Mouse (Mus musculus) bone marrow, adult 2 months (tissue): ENCODE measurements around the gene L3mbtl4. TPM values are rescaled to one million over a fixed set of nuclear protein-coding genes. Genes with fewer than 3 reads are reported as not detected.
"Not testable (repeated sequence)": the region's sequence is repeated elsewhere in the genome, so short reads cannot be mapped to it uniquely, and the experiment has no call there.

ENCODE experiments used
- H3K27ac ChIP-seq: fragments of 200-500 bp; 2 replicates; pipeline ENCODE4 v1.5.1; 2012; ENCODE audit warnings: low read depth, mild to moderate bottlenecking, control low read depth, inconsistent platforms, low read length; ENCODE audit not compliant: control insufficient read depth, poor library complexity, insufficient read depth
- H3K4me1 ChIP-seq: fragments of 200-500 bp; 2 replicates; pipeline ENCODE4 v1.6.1; 2011; ENCODE audit warnings: low read length; ENCODE audit not compliant: control insufficient read depth, insufficient read depth
- H3K4me3 ChIP-seq: fragments of 200-500 bp; replicated peaks from 2 replicates; pipeline ENCODE3; 2011; ENCODE audit warnings: mild to moderate bottlenecking, low read depth, low read length, control low read depth; ENCODE audit not compliant: control insufficient read depth
- CTCF ChIP-seq: fragments of 200-500 bp; IDR thresholded peaks from 2 replicates; pipeline ENCODE4 v1.5.1; 2011; ENCODE audit warnings: low read length, control low read depth; ENCODE audit not compliant: control insufficient read depth, insufficient read depth
- POLR2A ChIP-seq: fragments of 200-500 bp; IDR thresholded peaks from 2 replicates; pipeline ENCODE4 v1.6.1; 2011; ENCODE audit warnings: low read depth, mild to moderate bottlenecking, control low read depth, low read length, borderline replicate concordance; ENCODE audit not compliant: control insufficient read depth
- WGBS: fragments of 180-500 bp; shearing (Covaris S2); methylation state at CpG from one replicate; pipeline ENCODE4 v1.1.7; 2018; 5-methylcytosine and 5-hydroxymethylcytosine counted together
- polyA plus RNA-seq: library from polyadenylated mRNA; stranded (reverse); fragments of >200 nt; gene quantifications from 2 replicates; pipeline ENCODE4 v1.2.4, GENCODE M21; 2011; ENCODE audit warnings: low replicate concordance; ENCODE audit not compliant: missing spikeins, insufficient read depth, insufficient read length

Gene L3mbtl4
- polyA plus RNA-seq, 1 experiment, result not detected

DNA sequence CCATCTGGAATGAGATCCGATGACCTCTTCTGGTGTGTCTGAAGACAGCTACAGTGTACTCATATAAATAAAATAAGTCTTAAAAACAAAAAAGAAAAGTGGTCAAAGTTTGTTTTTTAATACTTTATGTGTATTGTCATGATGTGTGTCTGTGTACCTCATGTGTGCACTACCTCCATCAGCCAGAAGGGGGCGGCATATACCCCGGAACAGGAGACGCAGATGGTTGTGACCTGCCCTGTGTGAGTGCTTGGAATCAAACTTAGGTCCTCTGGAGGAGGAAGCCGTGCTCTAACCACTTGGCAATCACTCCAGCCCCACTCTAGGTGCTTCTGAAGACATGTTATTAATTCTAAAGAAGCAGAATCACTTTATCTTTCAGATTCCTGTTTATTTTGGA lies 58.6 kb downstream of the L3mbtl4 start:
- Histone ChIP-seq H3K4me1 (no peaks in the 10 kb centered on the region), H3K27ac (no peak overlapping the region), H3K4me3 (no peak overlapping the region)
- no peak for TF ChIP-seq POLR2A
- 0 out of 2 replicates have a peak, but pooled peaks have one; percentile 18 for TF ChIP-seq CTCF
- 77% methylated on average over 5 of the region's 5 CpGs for WGBS

DNA sequence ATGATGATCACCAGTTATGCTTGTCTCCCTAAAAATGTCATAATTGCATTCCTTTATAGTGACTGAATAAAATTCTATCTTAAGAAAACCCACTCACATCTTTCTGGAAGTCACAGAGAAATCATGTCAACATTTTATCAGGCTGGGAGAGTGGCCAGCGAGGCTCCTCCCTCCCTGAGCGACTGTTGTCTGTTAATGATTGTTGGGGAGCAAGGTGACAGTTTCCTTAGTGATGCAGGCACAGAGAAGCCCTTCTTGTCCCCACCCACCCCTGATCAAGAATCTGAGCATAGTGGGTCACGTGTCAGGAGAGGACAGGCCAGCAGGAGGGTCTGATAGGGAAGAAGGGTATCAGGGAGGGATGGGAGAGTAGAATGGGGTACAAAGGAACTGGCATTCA lies 59.8 kb downstream of the L3mbtl4 start:
- TF ChIP-seq POLR2A, result no peak
- no peak for TF ChIP-seq CTCF
- Histone ChIP-seq H3K27ac (no peak overlapping the region), H3K4me1 (no peaks in the 10 kb centered on the region), H3K4me3 (no peak overlapping the region)
- 66% methylated on average over 3 of the region's 3 CpGs for WGBS

DNA sequence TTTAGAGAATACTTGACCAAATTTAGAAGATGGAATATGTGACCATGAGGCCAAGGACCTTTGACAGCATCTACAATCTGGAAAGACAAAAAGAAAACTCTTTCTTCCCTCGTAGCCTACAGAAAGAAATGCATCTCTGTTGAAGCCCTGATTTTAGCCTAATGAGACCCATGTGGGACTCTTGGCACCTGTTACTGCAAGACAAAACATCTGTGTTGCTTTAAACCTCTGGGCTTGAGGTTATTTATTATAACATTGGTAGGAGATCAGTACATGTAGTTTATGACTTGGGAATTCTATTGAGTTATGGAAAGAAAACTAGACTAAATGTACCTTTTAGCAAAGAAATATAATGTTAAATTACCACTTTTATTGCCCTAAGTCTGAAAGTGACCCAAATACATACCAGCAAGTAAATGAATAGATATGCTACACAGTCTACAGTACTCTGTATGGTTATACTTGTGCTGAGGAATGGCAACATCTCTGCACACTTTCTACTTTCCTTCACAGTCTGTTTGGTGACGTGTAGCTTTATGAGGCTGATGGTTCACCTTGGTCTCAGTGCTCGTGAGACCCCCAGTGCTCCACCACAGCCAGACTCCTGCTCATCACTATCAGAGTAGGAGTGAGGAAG lies 65.4 kb downstream of the L3mbtl4 start:
- no peaks in the 10 kb centered on the region for H3K4me1 ChIP-seq
- TF ChIP-seq POLR2A (no peak), CTCF (no peak)
- WGBS, result 74% methylated on average over 3 of the region's 3 CpGs
- no peak overlapping the region for H3K4me3 ChIP-seq
- no peak overlapping the region for H3K27ac ChIP-seq

DNA sequence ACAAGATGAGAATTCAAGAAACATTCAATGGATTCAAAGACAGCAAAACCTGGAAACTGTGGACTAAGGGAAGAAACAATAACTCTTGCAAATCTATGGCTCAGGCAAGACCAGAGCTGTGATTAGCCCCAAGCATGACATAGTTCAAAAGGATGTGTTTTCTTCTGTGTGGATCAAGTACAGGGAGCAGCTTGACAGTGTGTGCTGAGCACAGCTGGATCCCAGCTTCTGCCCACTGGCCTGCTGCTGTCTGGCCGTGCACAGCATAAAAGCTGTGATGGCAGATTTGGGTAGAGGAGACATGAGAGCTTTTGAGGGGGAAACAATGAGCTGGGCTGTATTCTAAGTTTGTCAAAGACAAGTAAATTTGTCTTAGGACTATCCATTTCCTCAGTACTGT lies 84.1 kb downstream of the L3mbtl4 start:
- TF ChIP-seq POLR2A (no peak), CTCF (no peak)
- WGBS, result 56% methylated on average over 1 of the region's 1 CpGs
- H3K4me3 ChIP-seq, result no peak overlapping the region
- H3K4me1 ChIP-seq, result no peaks in the 10 kb centered on the region
- no peak overlapping the region for H3K27ac ChIP-seq

DNA sequence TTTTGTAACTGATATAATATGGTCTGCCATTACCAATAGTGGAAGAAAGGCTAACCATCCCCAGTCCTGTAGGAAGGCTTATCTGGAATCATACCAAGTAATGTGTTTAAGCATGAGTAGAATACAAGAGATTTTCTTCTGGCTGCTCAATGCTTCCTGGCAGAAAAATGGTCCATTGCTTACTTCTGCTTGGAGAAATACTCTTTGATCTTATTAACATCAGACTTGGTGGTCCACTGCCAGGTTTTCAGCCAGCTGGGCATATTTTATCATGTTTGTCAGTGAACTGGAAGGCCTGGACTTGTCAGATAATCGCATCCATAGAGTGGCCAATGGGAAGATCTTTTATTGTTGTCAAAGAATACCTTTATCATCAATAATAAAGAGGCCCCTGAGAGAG lies 97.5 kb downstream of the L3mbtl4 start:
- no peaks in the 10 kb centered on the region for H3K4me1 ChIP-seq
- TF ChIP-seq POLR2A, result no peak
- no peak for TF ChIP-seq CTCF
- H3K27ac ChIP-seq, result no peak overlapping the region
- 72% methylated on average over 1 of the region's 1 CpGs for WGBS
- H3K4me3 ChIP-seq, result no peak overlapping the region

DNA sequence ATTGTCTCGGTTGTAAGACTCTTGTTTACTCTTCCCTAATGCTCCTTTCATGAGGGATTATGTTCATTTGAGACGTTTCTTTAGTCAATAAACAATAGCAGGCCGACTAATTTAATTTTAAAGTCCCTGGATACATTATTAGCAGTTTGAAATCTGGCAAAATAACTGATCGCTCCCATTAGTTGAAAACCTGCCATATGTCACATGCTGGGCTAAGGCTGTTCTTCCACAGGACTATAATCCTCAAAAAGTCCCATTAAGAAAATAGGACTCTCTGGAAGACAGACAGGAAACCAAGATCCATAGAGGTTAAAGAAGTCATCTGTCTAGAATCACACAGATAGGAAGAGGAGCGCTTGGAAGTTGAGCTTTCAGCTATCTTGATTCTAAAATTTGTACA lies 114.9 kb downstream of the L3mbtl4 start:
- H3K27ac ChIP-seq, result no peak overlapping the region
- WGBS, result 74% methylated on average over 5 of the region's 5 CpGs
- TF ChIP-seq CTCF, result no peak
- TF ChIP-seq POLR2A, result no peak
- no peaks in the 10 kb centered on the region for H3K4me1 ChIP-seq
- H3K4me3 ChIP-seq, result no peak overlapping the region

DNA sequence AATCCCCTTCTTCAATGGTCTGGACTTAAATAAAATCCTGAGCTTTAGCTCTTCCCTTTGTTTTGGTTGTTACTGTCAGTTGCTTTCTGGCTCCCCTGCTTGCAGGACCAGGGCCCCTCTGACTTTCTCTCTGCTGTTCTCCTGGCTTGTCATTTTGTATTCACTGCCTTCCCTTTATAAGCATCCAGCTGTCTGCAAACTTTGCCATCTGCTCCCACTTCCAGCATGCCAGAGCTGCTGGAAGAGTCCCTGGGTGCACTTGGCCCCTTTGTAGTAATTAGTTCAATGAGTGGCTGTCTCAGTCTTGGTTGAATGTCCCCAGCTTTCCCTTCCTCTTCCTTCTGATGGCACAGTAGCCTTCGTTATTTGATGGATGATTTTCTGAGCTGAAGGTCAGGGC lies 132.4 kb downstream of the L3mbtl4 start:
- Histone ChIP-seq H3K4me3 (no peak overlapping the region), H3K27ac (no peak overlapping the region), H3K4me1 (no peaks in the 10 kb centered on the region)
- no peak for TF ChIP-seq CTCF
- TF ChIP-seq POLR2A, result no peak
- WGBS, result 44% methylated on average over 1 of the region's 1 CpGs

DNA sequence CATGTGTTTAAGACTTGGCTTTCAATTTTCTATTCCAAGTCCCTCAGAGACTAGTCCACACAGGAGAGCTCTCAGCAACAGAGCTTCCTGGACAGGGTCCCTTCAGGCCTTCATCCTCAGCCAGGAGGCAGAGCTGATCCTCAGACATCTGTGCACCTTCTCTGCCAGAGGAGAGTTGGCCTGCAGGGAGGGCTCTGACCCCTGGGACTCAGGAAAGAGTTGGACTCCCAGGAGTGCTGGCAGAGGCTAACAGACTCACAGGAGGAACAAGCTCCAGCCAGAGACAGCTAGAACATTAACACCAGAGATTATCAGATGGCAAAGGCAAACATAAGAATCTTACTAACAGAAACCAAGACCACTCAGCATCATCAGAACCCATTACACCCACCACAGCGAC lies 133.5 kb downstream of the L3mbtl4 start:
- H3K27ac ChIP-seq, H3K4me3 ChIP-seq, H3K4me1 ChIP-seq: not testable (repeated sequence)
- 39% methylated on average over 1 of the region's 1 CpGs for WGBS
